Mouse (Mus musculus) stomach, embryonic 14.5 days (tissue): ENCODE measurements around the gene Cox6a1. TPM values are rescaled to one million over a fixed set of nuclear protein-coding genes. Genes with fewer than 3 reads are reported as not detected.

ENCODE experiments used
- ATAC-seq: fragments of 200-750 bp; cut with Nextera tagmentation; 2 replicates; pipeline ENCODE4 v1.8.0; 2017; ENCODE audit warnings: low read depth, moderate TSS enrichment; ENCODE audit not compliant: insufficient number of reproducible peaks, insufficient read depth, low FRiP score
- H3K27ac ChIP-seq: fragments of 300-500 bp; sonication (generic); 2 replicates; pipeline ENCODE4 v1.5.1; 2014; ENCODE audit warnings: mild to moderate bottlenecking, low read length, moderate library complexity, mixed read lengths
- H3K27me3 ChIP-seq: fragments of 300-500 bp; sonication (generic); 2 replicates; pipeline ENCODE4 v1.6.1; 2014; ENCODE audit warnings: low read length, control low read depth, mixed read lengths; ENCODE audit not compliant: control insufficient read depth, insufficient read depth
- H3K36me3 ChIP-seq: fragments of 300-500 bp; sonication (generic); 2 replicates; pipeline ENCODE4 v1.6.1; 2014; ENCODE audit warnings: mild to moderate bottlenecking, control low read depth, low read length, moderate library complexity, mixed read lengths; ENCODE audit not compliant: control insufficient read depth, insufficient read depth
- H3K4me1 ChIP-seq: fragments of 300-500 bp; sonication (generic); 2 replicates; pipeline ENCODE4 v1.6.1; 2014; ENCODE audit warnings: low read length, control low read depth, mixed read lengths; ENCODE audit not compliant: control insufficient read depth, insufficient read depth
- H3K4me2 ChIP-seq: fragments of 300-500 bp; sonication (generic); replicated peaks from 2 replicates; pipeline ENCODE4 v1.6.1; 2014; ENCODE audit warnings: low read depth, low read length, control low read depth
- H3K4me3 ChIP-seq: fragments of 300-500 bp; sonication (generic); 2 replicates; pipeline ENCODE4 v1.5.1; 2014; ENCODE audit warnings: low read depth, low read length, control low read depth
- H3K9ac ChIP-seq: fragments of 300-500 bp; sonication (generic); replicated peaks from 2 replicates; pipeline ENCODE4 v1.6.1; 2014; ENCODE audit warnings: low read depth, mild to moderate bottlenecking, control low read depth, low read length, moderate library complexity, mixed read lengths
- H3K9me3 ChIP-seq: fragments of 300-500 bp; sonication (generic); 2 replicates; pipeline ENCODE4 v1.6.1; 2016; ENCODE audit warnings: low read depth, low read length, control low read depth; ENCODE audit not compliant: control insufficient read depth
- WGBS: fragments of 180-500 bp; shearing (Covaris S2); extraction: QIAGEN DNeasy Blood & Tissue Kit; methylation state at CpG from one replicate; pipeline ENCODE4 v1.1.7; 2014; 5-methylcytosine and 5-hydroxymethylcytosine counted together
- polyA plus RNA-seq: library from polyadenylated mRNA; unstranded; fragments of >200 nt; fragmentation: Nextera tagmentation; extraction: Ambion mirVana; gene quantifications from 2 replicates; pipeline ENCODE4 v1.2.1, GENCODE M21; 2014

Cox6a1 gene
- polyA plus RNA-seq, 1 experiment from 2014 or later = 932 TPM

- Histone ChIP-seq H3K27me3 (no peaks in the 10 kb centered on the region), H3K9ac (no peak overlapping the region), H3K27ac (no peak overlapping the region), H3K9me3 (no peaks in the 10 kb centered on the region), H3K4me3 (no peak overlapping the region), H3K36me3 (no peaks in the 10 kb centered on the region), H3K4me1 (no peaks in the 10 kb centered on the region), H3K4me2 (no peak overlapping the region)
- ATAC-seq = no peak
- WGBS = 89% methylated on average over 8 of the region's 8 CpGs
Observed at GRCm38 (mm10) chr5:115359438-115359837, 10.7 kb upstream of the Cox6a1 start.

GRCm38 (mm10) chr5:115358872-115359271 lies 10.1 kb upstream of the Cox6a1 start:
- no peaks in the 10 kb centered on the region for H3K36me3 ChIP-seq
- no peaks in the 10 kb centered on the region for H3K9me3 ChIP-seq
- no peaks in the 10 kb centered on the region for H3K4me1 ChIP-seq
- H3K4me2 ChIP-seq = no peak overlapping the region
- H3K9ac ChIP-seq = no peak overlapping the region
- ATAC-seq = peak; percentile 86
- H3K4me3 ChIP-seq = no peak overlapping the region
- H3K27ac ChIP-seq = no peak overlapping the region
- 2% methylated on average over 12 of the region's 12 CpGs for WGBS
- no peaks in the 10 kb centered on the region for H3K27me3 ChIP-seq

GRCm38 (mm10) chr5:115355070-115355469 lies 6.3 kb upstream of the Cox6a1 start:
- 38% methylated on average over 13 of the region's 13 CpGs for WGBS
- no peak overlapping the region for H3K27ac ChIP-seq
- H3K9me3 ChIP-seq = no peaks in the 10 kb centered on the region
- no peaks in the 10 kb centered on the region for H3K4me1 ChIP-seq
- no peak for ATAC-seq
- H3K36me3 ChIP-seq = no peaks in the 10 kb centered on the region
- no peaks in the 10 kb centered on the region for H3K27me3 ChIP-seq
- H3K4me3 ChIP-seq = no peak overlapping the region
- H3K4me2 ChIP-seq = no peak overlapping the region
- H3K9ac ChIP-seq = no peak overlapping the region

DNA sequence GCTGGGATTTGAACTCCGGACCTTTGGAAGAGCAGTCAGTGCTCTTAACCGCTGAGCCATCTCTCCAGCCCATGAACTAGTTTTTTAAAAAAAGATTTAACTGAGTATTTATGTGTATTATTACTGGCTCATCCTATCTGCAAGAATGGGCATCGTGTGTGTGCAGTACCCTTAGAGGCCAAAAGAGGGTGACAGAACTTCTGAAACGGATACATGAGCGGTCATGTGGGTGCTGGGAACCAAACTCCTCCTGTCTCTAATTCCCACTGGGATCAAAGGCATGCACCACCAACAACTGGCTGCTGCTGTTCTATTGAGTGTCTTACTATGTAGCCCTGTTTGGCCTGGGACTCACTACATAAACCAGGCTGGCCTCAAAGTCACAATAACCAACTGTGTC lies 2.6 kb upstream of the Cox6a1 start:
- 77% methylated on average over 5 of the region's 5 CpGs for whole genome bisulfite sequencing
- no peak for ATAC-seq
- Histone ChIP-seq H3K4me1 (peaks cover 7% of the 10 kb centered on the region), H3K9ac (no peak overlapping the region), H3K27ac (no peak overlapping the region), H3K4me2 (no peak overlapping the region), H3K27me3 (no peaks in the 10 kb centered on the region), H3K4me3 (no peak overlapping the region), H3K36me3 (peaks cover 4% of the 10 kb centered on the region; the same call in 1 of the 2 replicates), H3K9me3 (no peaks in the 10 kb centered on the region)

- under 1% methylated on average over 18 of the region's 18 CpGs for WGBS
- peak; percentile 44; the same call in 1 of the 2 replicates for ATAC-seq
Observed at GRCm38 (mm10) chr5:115349225-115349555, 409 bp upstream of the Cox6a1 start.

DNA sequence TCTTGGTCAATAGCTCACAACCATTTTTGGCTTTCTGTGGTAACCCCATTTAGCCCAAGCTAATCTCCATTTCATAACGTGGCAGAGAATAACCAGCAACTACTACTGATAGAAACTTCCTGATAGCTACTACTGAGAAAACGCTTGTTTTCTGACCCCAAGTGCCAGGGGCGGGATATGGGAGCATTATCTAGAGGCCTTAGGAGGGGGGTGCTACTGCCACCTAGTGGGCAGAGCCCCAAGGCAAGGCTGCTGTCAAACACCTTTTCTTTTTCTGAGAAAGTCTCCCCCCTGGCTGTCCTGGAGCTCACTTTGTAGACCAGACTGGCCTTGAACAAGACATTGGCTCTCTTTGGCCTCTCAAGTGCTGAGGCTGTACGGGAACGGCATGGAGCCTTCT lies 1.2 kb downstream of the Cox6a1 start:
- H3K9ac ChIP-seq = no peak overlapping the region
- WGBS = 5% methylated on average over 5 of the region's 5 CpGs
- no peaks in the 10 kb centered on the region for H3K9me3 ChIP-seq
- H3K27me3 ChIP-seq = no peaks in the 10 kb centered on the region
- H3K4me2 ChIP-seq = peak overlapping the region; percentile 72
- peak overlapping the region; percentile 91 for H3K4me3 ChIP-seq
- H3K36me3 ChIP-seq = peaks cover 35% of the 10 kb centered on the region
- peaks cover 7% of the 10 kb centered on the region for H3K4me1 ChIP-seq
- H3K27ac ChIP-seq = no peak overlapping the region
- no peak for ATAC-seq

More at GRCm38 (mm10) chr5:115349225-115349555, 409 bp upstream of the Cox6a1 start:
- Histone ChIP-seq H3K4me3 (peak overlapping the region; percentile 91), H3K9ac (peak overlapping the region; percentile 37), H3K36me3 (peaks cover 24% of the 10 kb centered on the region), H3K27ac (peak overlapping the region; percentile 45; the same call in 1 of the 2 replicates), H3K4me2 (peak overlapping the region; percentile 56), H3K4me1 (peaks cover 7% of the 10 kb centered on the region), H3K9me3 (no peaks in the 10 kb centered on the region), H3K27me3 (no peaks in the 10 kb centered on the region)

- H3K9me3 ChIP-seq = no peaks in the 10 kb centered on the region
- H3K4me3 ChIP-seq = peak overlapping the region; percentile 75
- H3K4me2 ChIP-seq = peak overlapping the region; percentile 67
- 11% methylated on average over 36 of the region's 36 CpGs for WGBS
- peaks cover 11% of the 10 kb centered on the region for H3K4me1 ChIP-seq
- 0 out of 2 replicates have a peak overlapping the region, but pooled peaks have one; percentile 39 for H3K27ac ChIP-seq
- H3K27me3 ChIP-seq = no peaks in the 10 kb centered on the region
- ATAC-seq = no peak; the same call in 1 of the 2 replicates
- H3K9ac ChIP-seq = peak overlapping the region; percentile 84
- H3K36me3 ChIP-seq = peaks cover 32% of the 10 kb centered on the region
Observed at GRCm38 (mm10) chr5:115341314-115342165, 7.2 kb downstream of the Cox6a1 start.

GRCm38 (mm10) chr5:115340577-115341313 lies 8.0 kb downstream of the Cox6a1 start, which contains the start of the genes Gatc and Triap1:
Gene Gatc, minus strand, starts transcription at chr5:115341178.
Gene Triap1, plus strand, starts transcription at chr5:115341225.
- WGBS = under 1% methylated on average over 62 of the region's 62 CpGs
- Histone ChIP-seq H3K9me3 (no peaks in the 10 kb centered on the region), H3K9ac (peak within 1 kb of the TSS; percentile 84), H3K4me2 (peak within 1 kb of the TSS; percentile 67), H3K36me3 (peaks cover 33% of the 10 kb centered on the region), H3K27me3 (no peaks in the 10 kb centered on the region), H3K4me1 (peaks cover 11% of the 10 kb centered on the region), H3K27ac (peak within 1 kb of the TSS; percentile 70), H3K4me3 (peak within 1 kb of the TSS; percentile 75)
- ATAC-seq = peak; percentile 89
